Mouse (Mus musculus) embryonic facial prominence, embryonic 14.5 days (tissue): Measurements from ENCODE around the gene Pou4f2. TPM values are rescaled to one million over a fixed set of nuclear protein-coding genes. Genes with fewer than 3 reads are reported as not detected.

Experiments
- ATAC-seq: fragments of 200-750 bp; cut with Nextera tagmentation; 2 replicates; pipeline ENCODE4 v1.8.0; 2017; ENCODE audit warnings: low read depth, moderate number of reproducible peaks, moderate TSS enrichment
- DNase-seq: peaks from one replicate; pipeline ENCODE4 v3.0.0-alpha.2; 2015; ENCODE audit warnings: low spot score
- H3K27ac ChIP-seq: fragments of 300-500 bp; sonication (generic); replicated peaks from 2 replicates; pipeline ENCODE4 v1.5.1; 2014; ENCODE audit warnings: low read depth, mild to moderate bottlenecking, low read length, moderate library complexity
- H3K27me3 ChIP-seq: fragments of 300-500 bp; sonication (generic); replicated peaks from 2 replicates; pipeline ENCODE4 v1.6.1; 2014; ENCODE audit warnings: low read length; ENCODE audit not compliant: control insufficient read depth, insufficient read depth
- H3K36me3 ChIP-seq: fragments of 300-500 bp; sonication (generic); 2 replicates; pipeline ENCODE4 v1.6.1; 2014; ENCODE audit warnings: low read length, mixed read lengths; ENCODE audit not compliant: control insufficient read depth, insufficient read depth
- H3K4me1 ChIP-seq: fragments of 300-500 bp; sonication (generic); 2 replicates; pipeline ENCODE4 v1.6.1; 2014; ENCODE audit warnings: antibody characterized with exemption, low read length; ENCODE audit not compliant: control insufficient read depth, insufficient read depth
- H3K4me2 ChIP-seq: fragments of 300-500 bp; sonication (generic); 2 replicates; pipeline ENCODE4 v1.6.1; 2014; ENCODE audit warnings: low read depth, mild to moderate bottlenecking, low read length, moderate library complexity, mixed read lengths
- H3K4me3 ChIP-seq: fragments of 300-500 bp; sonication (generic); 2 replicates; pipeline ENCODE4 v1.5.1; 2014; ENCODE audit warnings: low read depth, mild to moderate bottlenecking, low read length
- H3K9ac ChIP-seq: fragments of 300-500 bp; sonication (generic); 2 replicates; pipeline ENCODE4 v1.6.1; 2014; ENCODE audit warnings: low read depth, mild to moderate bottlenecking, low read length, moderate library complexity, mixed read lengths
- H3K9me3 ChIP-seq: fragments of 300-500 bp; sonication (generic); 2 replicates; pipeline ENCODE4 v1.6.1; 2016; ENCODE audit warnings: low read length; ENCODE audit not compliant: control insufficient read depth
- WGBS: fragments of 180-500 bp; shearing (Covaris S2); extraction: QIAGEN DNeasy Blood & Tissue Kit; methylation state at CpG from one replicate; pipeline ENCODE4 v1.1.7; 2014; 5-methylcytosine and 5-hydroxymethylcytosine counted together
- polyA plus RNA-seq: library from polyadenylated mRNA; unstranded; fragments of >200 nt; fragmentation: Nextera tagmentation; extraction: Ambion mirVana; gene quantifications from 2 replicates; pipeline ENCODE4 v1.2.1, GENCODE M21; 2014

Gene Pou4f2
- polyA plus RNA-seq, 1 experiment from 2014 or later = 0.25 TPM

GRCm38 (mm10) chr8:78426875-78427768 lies 9.3 kb downstream of the Pou4f2 start:
- Histone ChIP-seq H3K9me3 (no peaks in the 10 kb centered on the region), H3K4me2 (0 out of 2 replicates have a peak overlapping the region, but pooled peaks have one; percentile 7), H3K27ac (no peak overlapping the region), H3K36me3 (no peaks in the 10 kb centered on the region), H3K4me1 (no peaks in the 10 kb centered on the region), H3K9ac (no peak overlapping the region), H3K27me3 (peaks cover 86% of the 10 kb centered on the region), H3K4me3 (no peak overlapping the region)
- no peak for DNase-seq
- 0 out of 2 replicates have a peak, but pooled peaks have one; percentile 9 for ATAC-seq
- 1% methylated on average over 31 of the region's 32 CpGs for WGBS

DNA sequence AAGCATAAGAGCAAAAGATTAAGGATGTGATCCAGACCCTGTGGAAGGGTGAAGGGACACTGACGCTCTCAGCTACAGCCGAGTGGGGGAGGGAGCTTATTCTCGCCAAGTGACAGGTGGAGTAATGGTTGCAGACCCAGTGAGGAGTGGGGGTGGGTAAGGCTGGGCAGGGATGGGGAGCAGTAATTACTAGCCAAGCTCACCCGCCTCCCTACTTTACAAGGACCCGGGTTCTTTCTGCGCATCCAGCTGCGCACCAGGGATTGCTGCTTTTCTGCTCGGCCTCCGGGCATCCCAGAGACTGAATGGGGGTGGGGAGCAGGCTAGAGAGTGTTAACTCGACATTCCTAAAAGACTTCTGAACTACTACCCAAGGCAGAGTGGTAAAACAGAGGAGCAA lies 10.0 kb downstream of the Pou4f2 start:
- Histone ChIP-seq H3K4me1 (no peaks in the 10 kb centered on the region), H3K36me3 (no peaks in the 10 kb centered on the region), H3K9ac (no peak overlapping the region), H3K4me3 (no peak overlapping the region), H3K9me3 (no peaks in the 10 kb centered on the region), H3K27me3 (peaks cover 86% of the 10 kb centered on the region), H3K4me2 (0 out of 2 replicates have a peak overlapping the region, but pooled peaks have one; percentile 7), H3K27ac (no peak overlapping the region)
- WGBS = under 1% methylated on average over 10 of the region's 10 CpGs
- ATAC-seq (no peak), DNase-seq (no peak)

GRCm38 (mm10) chr8:78423937-78424336 lies 12.5 kb downstream of the Pou4f2 start:
- H3K27ac ChIP-seq = no peak overlapping the region
- ATAC-seq (no peak), DNase-seq (no peak)
- no peaks in the 10 kb centered on the region for H3K36me3 ChIP-seq
- H3K4me2 ChIP-seq = no peak overlapping the region
- H3K4me1 ChIP-seq = peaks cover 7% of the 10 kb centered on the region
- H3K9me3 ChIP-seq = no peaks in the 10 kb centered on the region
- H3K9ac ChIP-seq = no peak overlapping the region
- no peak overlapping the region for H3K4me3 ChIP-seq
- 0% methylated on average over 1 of the region's 1 CpGs for WGBS
- H3K27me3 ChIP-seq = peaks cover 86% of the 10 kb centered on the region

- WGBS = 0% methylated on average over 18 of the region's 19 CpGs
- Histone ChIP-seq H3K27me3 (peaks cover 60% of the 10 kb centered on the region), H3K36me3 (no peaks in the 10 kb centered on the region), H3K9ac (0 out of 2 replicates have a peak overlapping the region, but pooled peaks have one; percentile 12), H3K4me2 (peak overlapping the region; percentile 71), H3K4me3 (peak overlapping the region; percentile 36), H3K9me3 (no peaks in the 10 kb centered on the region), H3K4me1 (peaks cover 7% of the 10 kb centered on the region), H3K27ac (no peak overlapping the region)
- ATAC-seq (peak; percentile 60; the same call in 1 of the 2 replicates), DNase-seq (peak; percentile 35)
Measured at GRCm38 (mm10) chr8:78420101-78420503, 16.3 kb downstream of the Pou4f2 start.

DNA sequence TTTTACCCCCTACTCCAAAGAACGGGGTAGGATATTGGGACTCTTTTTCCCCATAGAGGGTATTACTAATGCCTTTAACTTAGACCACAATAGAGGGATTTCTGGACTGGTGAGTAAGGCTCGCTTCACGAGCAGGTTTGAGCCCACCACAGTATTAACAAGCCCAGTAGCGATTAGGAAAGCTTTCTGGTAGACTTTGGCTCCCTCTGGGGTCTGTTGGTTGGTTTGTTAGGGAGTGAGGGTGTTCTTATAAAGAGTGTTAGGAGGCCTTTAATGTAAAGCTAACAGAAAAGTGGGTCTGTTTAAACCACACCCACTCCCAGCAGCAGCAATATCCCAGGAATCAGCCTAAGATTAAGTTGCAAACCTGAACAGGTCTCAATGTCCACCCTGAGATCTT lies 17.2 kb downstream of the Pou4f2 start:
- H3K4me3 ChIP-seq = no peak overlapping the region
- H3K27me3 ChIP-seq = peaks cover 53% of the 10 kb centered on the region
- DNase-seq = no peak
- no peaks in the 10 kb centered on the region for H3K9me3 ChIP-seq
- no peak for ATAC-seq
- no peaks in the 10 kb centered on the region for H3K36me3 ChIP-seq
- peaks cover 7% of the 10 kb centered on the region for H3K4me1 ChIP-seq
- no peak overlapping the region for H3K9ac ChIP-seq
- peak overlapping the region; percentile 71 for H3K4me2 ChIP-seq
- H3K27ac ChIP-seq = no peak overlapping the region
- 18% methylated on average over 4 of the region's 4 CpGs for WGBS

GRCm38 (mm10) chr8:78390756-78391155 lies 45.7 kb downstream of the Pou4f2 start:
- Histone ChIP-seq H3K36me3 (no peaks in the 10 kb centered on the region), H3K9me3 (no peaks in the 10 kb centered on the region), H3K9ac (no peak overlapping the region), H3K4me2 (no peak overlapping the region), H3K27me3 (no peaks in the 10 kb centered on the region), H3K4me1 (no peaks in the 10 kb centered on the region), H3K27ac (no peak overlapping the region), H3K4me3 (no peak overlapping the region)
- DNase-seq = no peak
- no peak for ATAC-seq
- WGBS = 88% methylated on average over 7 of the region's 7 CpGs

Other genes with a start within 250 kb of the Pou4f2 start
- gene Ttc29, start 223.3 kb downstream of the Pou4f2 start, polyA plus RNA-seq = 0.22 and 2.2 TPM in 2 replicates
- 177 and 210 TPM in 2 replicates for gene Rbmxl1, start 72.3 kb upstream of the Pou4f2 start, polyA plus RNA-seq
- gene Slc10a7, start 72.7 kb upstream of the Pou4f2 start, polyA plus RNA-seq = 13.6 and 14.4 TPM in 2 replicates